Mouse (Mus musculus): ENCODE measurements around the gene Pde3a. TPM values are rescaled to one million over a fixed set of nuclear protein-coding genes. Genes with fewer than 3 reads are reported as not detected.

Gene Pde3a
- 1 to 10 TPM; 2.8 to 3.5 TPM for total RNA-seq (2021)
- long read RNA-seq, experiment 1, full-length matches to known transcripts, result 1 of 2 reads
- long read RNA-seq, experiment 1, partial matches to known transcripts, result 0 of 2 reads
- long read RNA-seq, experiment 1, other reads (novel, unspliced or antisense), result 1 of 2 reads
- long read RNA-seq, experiment 2, full-length matches to known transcripts, result 1 of 2 reads
- long read RNA-seq, experiment 2, partial matches to known transcripts, result 0 of 2 reads
- long read RNA-seq, experiment 2, other reads (novel, unspliced or antisense), result 1 of 2 reads

DNA sequence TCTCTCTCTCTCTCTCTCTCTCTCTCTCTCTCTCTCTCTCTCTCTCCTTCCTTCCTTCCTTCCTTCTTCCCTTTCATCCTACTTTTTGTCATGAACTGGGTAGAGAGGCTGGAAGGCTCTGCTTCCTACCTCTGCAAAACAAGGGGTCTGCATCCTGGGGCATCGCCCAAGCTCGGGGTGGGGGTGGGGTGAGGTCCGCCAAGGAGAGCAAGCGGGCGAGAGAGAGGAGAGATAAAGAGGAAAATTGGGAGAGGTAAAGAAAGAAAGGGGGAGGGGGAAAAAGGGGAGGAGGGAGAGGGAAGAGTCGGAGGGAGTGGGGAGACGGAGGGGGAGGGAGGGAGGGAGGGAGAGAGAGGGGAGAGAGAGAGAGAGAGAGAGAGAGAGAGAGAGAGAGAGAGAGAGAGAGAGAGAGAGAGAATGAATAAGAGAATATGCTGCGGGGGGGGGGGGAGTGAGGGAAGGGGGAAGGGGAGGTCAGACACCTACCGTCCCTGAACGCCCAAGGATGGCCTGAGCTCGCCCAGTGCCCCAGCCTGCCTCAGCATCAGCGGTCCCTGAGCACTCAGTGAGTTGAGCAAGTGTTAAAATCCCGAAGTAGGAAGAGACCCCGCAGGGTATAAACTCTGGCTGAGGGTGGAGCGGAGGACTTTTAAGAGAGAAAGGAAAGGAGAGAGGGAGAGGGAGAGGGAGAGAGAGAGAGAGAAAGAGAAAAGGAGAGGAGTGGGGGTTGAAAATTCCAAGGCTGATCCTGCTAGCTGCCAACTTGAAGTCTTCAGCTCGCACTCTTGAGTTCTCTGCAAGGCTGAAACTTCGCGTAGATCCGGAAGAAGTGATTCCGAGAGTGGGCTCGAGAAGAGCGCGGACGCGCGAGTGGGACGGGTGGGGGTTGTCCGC lies at the start of gene Pde3a:
Pde3a (plus strand) TSS at position 579 of the 894 bp plus-strand sequence.
- TF ChIP-seq CTCF (IDR thresholded peaks at IDR 0.05), result no peak
- intact Hi-C loops (cut with DNase I), result loop anchor here (5.0 kb wide), 1 partner anchor 58 kb away; no protein-coding TSS in a partner anchor
- DNase-seq, result no peak
- peak within 1 kb of the TSS; percentile 85 for H3K4me3 ChIP-seq
- H3K27ac ChIP-seq, result peak within 1 kb of the TSS; percentile 87

DNA sequence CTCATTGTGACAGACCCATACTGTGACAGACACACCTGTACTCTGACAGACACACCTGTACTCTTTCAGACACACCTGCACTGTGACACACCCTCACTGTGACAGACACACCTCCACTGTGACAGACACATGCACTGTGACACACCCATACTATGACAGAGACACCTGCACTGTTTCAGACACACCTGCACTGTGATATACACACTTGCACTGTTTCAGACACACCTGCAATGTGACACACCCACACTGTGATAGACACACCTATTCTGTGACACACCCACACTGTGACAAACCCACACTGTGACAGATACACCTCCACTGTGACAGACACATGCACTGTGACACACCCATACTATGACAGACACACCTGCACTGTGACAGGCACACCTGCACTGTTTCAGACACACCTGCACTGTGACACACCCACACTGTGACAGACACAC lies 48.9 kb upstream of the Pde3a start:
- no peak for DNase-seq
- Histone ChIP-seq H3K4me3 (no peak overlapping the region), H3K27ac (no peak overlapping the region)
- no peak for TF ChIP-seq CTCF (IDR thresholded peaks at IDR 0.05)
- intact Hi-C loops (cut with DNase I), result no loop called here

- no peak for TF ChIP-seq CTCF (IDR thresholded peaks at IDR 0.05)
- Histone ChIP-seq H3K4me3 (no peak overlapping the region), H3K27ac (no peak overlapping the region)
- DNase-seq, result no peak
- intact Hi-C loops (cut with DNase I), result no loop called here
Observed at GRCm38 (mm10) chr6:141207531-141207930, 41.5 kb upstream of the Pde3a start.

GRCm38 (mm10) chr6:141208283-141208872 lies 40.7 kb upstream of the Pde3a start:
- no peak for TF ChIP-seq CTCF (IDR thresholded peaks at IDR 0.05)
- no peak overlapping the region for H3K27ac ChIP-seq
- H3K4me3 ChIP-seq, result no peak overlapping the region
- intact Hi-C loops (cut with DNase I), result no loop called here
- DNase-seq, result no peak

DNA sequence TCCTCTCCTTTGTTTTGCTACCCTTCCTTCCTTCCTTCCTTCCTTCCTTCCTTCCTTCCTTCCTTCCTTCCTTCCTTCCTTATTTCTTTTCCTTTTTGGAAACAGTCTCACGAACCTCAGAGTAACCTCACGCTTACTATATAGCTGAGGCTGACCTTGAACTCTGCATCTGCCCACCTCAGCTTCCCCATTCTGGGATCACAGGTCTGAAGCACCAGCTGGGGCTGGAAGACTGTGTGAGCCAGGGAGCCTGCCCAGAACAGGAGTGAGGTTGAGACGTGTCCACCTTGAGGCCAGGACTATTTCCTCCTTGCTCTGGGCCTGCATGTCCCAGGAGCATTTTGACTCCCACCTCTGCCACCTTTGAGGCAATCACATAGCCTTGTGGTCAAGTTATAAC lies 39.0 kb upstream of the Pde3a start:
- no peak for TF ChIP-seq CTCF (IDR thresholded peaks at IDR 0.05)
- DNase-seq, result no peak
- no peak overlapping the region for H3K27ac ChIP-seq
- H3K4me3 ChIP-seq, result no peak overlapping the region
- intact Hi-C loops (cut with DNase I), result no loop called here

DNA sequence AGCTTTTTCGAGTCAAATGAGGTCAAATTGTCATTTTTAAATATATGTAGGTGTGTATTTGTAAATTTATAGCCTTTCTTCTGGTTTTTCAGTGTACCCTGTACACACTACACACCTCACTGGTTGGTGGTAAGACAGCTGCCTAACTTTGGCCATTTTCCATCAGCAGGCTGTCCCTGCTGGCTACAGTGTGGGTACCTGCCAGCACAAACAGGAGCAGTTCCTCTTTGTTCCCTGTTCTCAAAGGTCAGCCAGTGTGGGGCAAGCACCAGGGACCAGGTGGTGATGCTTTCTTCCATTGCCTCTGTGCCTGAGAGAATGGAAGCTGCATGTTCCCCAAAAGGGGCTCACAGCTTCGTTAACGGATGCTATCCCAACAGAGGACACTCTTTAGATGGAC lies 28.0 kb upstream of the Pde3a start:
- intact Hi-C loops (cut with DNase I), result no loop called here
- TF ChIP-seq CTCF (IDR thresholded peaks at IDR 0.05), result no peak
- no peak for DNase-seq

GRCm38 (mm10) chr6:141226851-141227657 lies 22.0 kb upstream of the Pde3a start:
- no peak for TF ChIP-seq CTCF (IDR thresholded peaks at IDR 0.05)
- H3K27ac ChIP-seq, result peak overlapping the region; percentile 35
- intact Hi-C loops (cut with DNase I), result no loop called here
- H3K4me3 ChIP-seq, result peak overlapping the region; percentile 39
- peak; percentile 54 for DNase-seq

More for the DNA sequence above, 28.0 kb upstream of the Pde3a start:
- Histone ChIP-seq H3K4me3 (no peak overlapping the region), H3K27ac (no peak overlapping the region)

GRCm38 (mm10) chr6:141227658-141228005 lies 21.4 kb upstream of the Pde3a start:
- no peak for DNase-seq
- Histone ChIP-seq H3K4me3 (peak overlapping the region; percentile 39), H3K27ac (no peak overlapping the region)
- no peak for TF ChIP-seq CTCF (IDR thresholded peaks at IDR 0.05)
- intact Hi-C loops (cut with DNase I), result no loop called here

- no peak for TF ChIP-seq CTCF (IDR thresholded peaks at IDR 0.05)
- DNase-seq, result no peak
- intact Hi-C loops (cut with DNase I), result no loop called here
- no peak overlapping the region for H3K27ac ChIP-seq
- no peak overlapping the region for H3K4me3 ChIP-seq
Observed at GRCm38 (mm10) chr6:141232756-141233382, 16.2 kb upstream of the Pde3a start.

GRCm38 (mm10) chr6:141241809-141242208 lies 7.3 kb upstream of the Pde3a start:
- intact Hi-C loops (cut with DNase I), result no loop called here
- TF ChIP-seq CTCF (IDR thresholded peaks at IDR 0.05), result no peak
- DNase-seq, result no peak
- Histone ChIP-seq H3K27ac (no peak overlapping the region), H3K4me3 (no peak overlapping the region)

DNA sequence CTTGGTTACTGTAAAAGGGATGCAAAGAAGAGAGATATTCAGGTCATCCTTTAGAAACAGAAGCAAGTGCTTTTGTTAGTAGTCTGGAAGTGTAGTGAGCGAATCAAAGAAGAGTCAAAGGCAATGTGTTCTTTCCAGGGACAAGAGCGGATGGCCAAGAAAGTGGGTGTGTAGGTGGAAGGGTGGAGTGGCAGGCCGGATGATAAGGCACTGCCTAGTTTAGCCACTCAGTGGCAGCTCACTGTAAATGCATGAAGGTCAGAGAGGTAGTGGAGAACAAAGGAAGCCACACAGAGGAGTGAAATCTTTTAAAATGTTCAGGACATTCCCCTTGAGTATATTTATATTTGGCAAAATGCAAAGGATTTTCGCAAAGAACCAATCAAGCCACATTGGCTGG lies 4.0 kb upstream of the Pde3a start:
- no peak overlapping the region for H3K4me3 ChIP-seq
- H3K27ac ChIP-seq, result no peak overlapping the region
- intact Hi-C loops (cut with DNase I), result loop anchor here (5.0 kb wide), 1 partner anchor 62 kb away; no protein-coding TSS in a partner anchor
- no peak for DNase-seq
- TF ChIP-seq CTCF (IDR thresholded peaks at IDR 0.05), result no peak

GRCm38 (mm10) chr6:141246391-141246790 lies 2.7 kb upstream of the Pde3a start:
- peak; percentile 20 for DNase-seq
- Histone ChIP-seq H3K27ac (no peak overlapping the region), H3K4me3 (no peak overlapping the region)
- no peak for TF ChIP-seq CTCF (IDR thresholded peaks at IDR 0.05)
- intact Hi-C loops (cut with DNase I), result loop anchor here (5.0 kb wide), 1 partner anchor 61 kb away; no protein-coding TSS in a partner anchor
